Mouse (Mus musculus): ENCODE results near the gene Dab2.

- TF ChIP-seq CTCF (IDR thresholded peaks at IDR 0.05; ENCODE audit: borderline replicate concordance, control insufficient read depth, extremely low read depth, insufficient read depth, low read length, poor library complexity) = no peak
- TF ChIP-seq POLR2A (IDR thresholded peaks at IDR 0.05; ENCODE audit: control insufficient read depth, extremely low read depth, insufficient read depth, low read length, poor library complexity) = no peak
Observed at GRCm38 (mm10) chr15:6432411-6432810, 132.8 kb downstream of the Dab2 start.
